Mouse (Mus musculus): ENCODE results near the gene Ldb2.

The Ldb2 gene

DNA sequence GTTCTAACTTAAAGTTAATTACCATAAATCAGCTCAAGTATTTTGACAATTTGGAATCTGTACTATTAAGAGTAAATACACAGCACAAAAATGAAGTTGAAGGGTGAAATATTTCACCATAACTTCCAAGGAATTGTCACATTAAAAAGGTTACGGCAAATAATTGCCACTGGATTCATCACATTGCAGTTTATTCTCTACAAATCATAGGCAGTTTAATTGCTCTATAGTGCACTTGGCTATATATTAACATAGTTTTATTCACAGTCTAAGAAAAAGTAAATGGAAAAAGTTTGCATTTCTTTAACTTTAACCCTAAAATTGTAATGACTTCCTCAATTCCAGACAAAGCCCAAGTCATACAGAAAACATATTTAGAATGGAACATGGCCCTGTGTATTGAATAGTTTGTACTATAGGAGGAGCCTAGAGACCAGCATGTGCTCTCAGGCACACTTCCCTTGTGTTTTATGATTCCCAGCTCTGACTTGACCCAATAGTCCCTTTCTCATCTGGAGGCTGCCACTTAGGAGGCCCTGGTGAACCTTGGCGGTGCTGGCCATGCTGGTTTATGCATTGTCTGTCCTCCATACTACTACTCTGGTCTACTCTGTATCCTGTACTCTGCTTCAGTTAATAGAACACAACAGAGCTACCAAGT, 255.9 kb downstream of the Ldb2 start:
- no peak for DNase-seq (ENCODE audit: low spot score in 2 of 2)

DNA sequence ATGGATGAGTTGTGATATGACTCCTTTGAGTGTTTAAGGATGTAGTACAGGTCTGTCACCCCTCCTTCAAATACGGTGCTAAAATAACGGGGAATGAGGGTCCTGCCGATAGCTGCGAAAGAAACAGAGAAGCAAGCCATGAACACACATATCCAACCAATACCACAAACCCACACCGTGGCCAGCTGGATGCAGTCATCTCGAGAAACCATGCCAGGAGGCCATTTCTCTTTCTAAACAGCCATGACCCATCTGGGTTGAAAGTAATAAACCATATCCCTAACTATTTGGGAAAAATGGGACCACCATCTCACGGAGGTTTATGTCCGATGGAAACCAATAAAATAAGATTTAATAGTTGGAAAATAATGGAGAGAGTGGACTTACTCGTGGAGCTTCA, 257.7 kb downstream of the Ldb2 start:
- no peak for DNase-seq (ENCODE audit: low spot score in 2 of 2)

DNA sequence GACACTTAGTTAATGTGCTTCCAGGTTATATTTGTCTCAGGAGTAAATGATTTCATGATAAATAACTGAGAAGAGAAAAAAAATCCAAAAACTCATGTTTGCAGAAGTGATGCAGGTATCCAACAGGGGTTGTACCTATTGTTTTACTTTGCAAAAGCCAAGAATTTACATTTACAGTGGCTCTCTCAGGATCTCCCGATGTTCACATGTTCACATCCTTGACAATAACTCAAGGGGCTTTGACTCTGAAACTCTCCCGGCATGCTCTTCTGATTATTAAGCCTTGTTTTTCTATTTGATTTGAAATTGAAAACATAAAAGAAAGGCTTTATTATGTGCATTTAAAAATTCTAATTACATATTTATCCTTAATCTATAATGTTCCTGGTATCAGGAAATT, 260.8 kb downstream of the Ldb2 start:
- DNase-seq (ENCODE audit: low spot score in 2 of 2) = no peak

DNA sequence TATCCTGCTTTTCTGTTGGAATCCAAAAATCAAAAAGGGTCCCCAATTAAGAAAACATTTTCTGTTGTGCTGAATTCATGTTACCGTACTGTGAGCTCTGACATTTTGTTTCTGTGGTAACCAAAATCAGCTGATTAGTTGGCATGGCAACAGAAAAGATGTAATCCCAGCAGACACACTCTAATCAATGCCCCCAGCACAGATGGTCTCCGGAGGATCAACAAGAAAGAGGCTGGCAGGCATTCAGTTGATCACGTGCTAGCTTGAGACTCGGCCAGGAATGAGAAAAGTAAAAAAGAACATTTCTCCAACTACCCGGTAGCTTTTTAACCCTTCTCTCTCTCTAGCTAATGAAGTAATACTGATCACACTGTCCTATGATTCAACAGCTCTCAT, 261.5 kb downstream of the Ldb2 start:
- DNase-seq (ENCODE audit: low spot score in 2 of 2) = peak; percentile 94 to 97

DNA sequence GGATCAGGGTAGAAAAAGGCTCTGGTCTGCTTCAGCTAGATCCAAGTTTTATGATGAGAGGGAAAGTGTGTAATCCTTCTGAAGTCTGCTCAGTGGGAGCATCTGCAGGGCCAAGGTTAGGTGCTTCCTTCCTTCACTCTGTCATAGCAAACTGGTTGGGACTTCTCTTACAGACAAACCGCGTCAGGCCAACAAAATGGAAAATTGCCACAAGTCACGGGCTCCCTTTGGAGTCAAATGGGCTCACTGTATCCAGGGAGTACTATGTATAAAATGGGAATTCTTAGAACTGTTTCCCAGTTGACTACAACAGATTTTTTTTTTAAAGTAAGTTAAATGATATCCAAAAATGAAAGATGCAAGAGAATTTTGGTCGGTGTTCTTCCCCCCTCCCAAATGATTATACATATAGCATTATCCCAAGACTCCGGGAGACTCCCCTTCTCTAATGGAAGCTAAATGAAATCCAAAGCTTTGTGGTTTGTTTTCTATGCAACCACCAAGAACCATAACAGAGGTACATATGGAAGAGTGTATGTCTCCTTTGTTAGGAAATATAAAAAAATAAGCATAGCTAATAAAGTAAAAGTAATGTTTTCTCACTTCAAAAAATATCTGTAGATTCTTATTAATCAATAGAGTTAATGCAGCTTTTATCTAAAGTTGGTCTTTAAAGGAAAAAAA, 262.0 kb downstream of the Ldb2 start:
- no peak for DNase-seq (ENCODE audit: low spot score in 2 of 2)

DNA sequence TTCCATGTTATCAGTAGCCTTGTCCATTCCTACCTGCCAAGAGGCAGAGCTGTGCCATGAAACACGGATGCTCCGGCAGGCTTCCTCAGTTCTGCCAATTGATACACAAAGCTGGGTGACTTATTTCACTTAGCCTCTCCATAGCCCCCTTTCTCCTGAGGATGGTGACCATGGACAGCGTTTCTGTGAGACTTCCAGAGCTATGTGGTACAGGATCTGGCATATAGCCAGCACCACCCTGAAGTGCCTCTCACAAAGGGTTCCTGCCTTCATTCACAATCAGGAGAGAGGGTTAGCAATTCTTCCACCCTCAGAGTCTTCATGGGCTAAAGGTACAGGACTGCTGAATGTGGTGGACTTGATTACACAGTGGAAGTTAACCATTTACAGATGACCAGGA, 270.0 kb downstream of the Ldb2 start:
- no peak for DNase-seq (ENCODE audit: low spot score in 2 of 2)

DNA sequence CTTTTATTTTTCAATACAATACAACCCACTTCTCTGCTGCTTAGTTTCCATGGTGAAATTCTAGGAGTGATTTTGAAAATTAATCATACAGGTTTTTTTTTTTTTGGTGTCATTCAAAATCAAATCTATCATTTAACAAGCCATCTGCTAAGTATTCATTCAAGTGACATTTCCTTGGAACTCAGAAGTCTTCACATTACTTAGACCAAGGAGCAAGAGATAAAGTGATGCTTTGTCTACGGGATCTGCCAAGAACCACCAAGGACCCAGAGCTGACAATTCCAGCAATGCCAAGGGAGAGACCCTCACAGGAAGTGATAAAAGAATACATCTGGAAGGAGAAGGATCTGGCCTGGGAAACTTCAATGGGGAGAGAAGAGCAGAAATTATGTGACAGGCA, 270.5 kb downstream of the Ldb2 start:
- DNase-seq (ENCODE audit: low spot score in 2 of 2) = no peak

DNA sequence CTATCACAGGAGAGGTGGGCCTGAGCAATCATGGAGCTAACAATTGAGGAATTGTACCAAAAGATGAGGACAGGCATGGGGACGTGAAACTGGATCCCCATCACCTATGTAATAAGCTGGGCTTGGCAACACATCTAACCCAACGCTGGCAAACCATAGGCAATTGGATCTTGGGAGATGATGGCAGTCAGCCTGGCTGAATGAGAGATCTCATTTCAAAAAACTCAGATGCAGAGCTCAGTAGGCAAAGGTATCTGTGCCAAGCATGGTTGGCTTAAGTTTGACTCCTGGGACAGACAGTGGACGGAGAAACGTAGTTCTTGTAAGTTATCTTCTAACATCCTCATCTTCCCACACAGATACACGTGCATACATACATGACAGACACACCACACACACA, 294.3 kb downstream of the Ldb2 start:
- no peak for DNase-seq (ENCODE audit: low spot score in 2 of 2)

DNA sequence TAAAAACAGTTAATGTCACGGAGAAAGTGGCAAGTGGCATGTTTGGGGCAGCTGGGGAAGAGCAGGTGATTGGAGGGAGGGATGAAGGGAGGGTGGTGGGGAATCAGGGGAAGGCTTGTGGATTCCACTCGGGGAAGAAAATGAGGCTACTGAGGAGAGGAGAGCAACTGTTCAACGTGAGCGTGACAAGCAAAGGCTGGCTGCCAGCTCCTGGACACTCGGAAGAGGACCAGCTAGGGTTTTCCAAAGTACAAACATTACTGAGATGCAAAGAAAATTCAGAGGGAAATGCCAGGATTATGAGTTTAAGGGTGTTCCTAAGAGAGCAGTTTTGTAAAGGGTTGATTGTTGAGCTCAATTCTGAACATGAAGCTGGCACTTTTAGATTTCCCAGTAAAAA, 294.7 kb downstream of the Ldb2 start:
- DNase-seq (ENCODE audit: low spot score in 2 of 2) = no peak

DNA sequence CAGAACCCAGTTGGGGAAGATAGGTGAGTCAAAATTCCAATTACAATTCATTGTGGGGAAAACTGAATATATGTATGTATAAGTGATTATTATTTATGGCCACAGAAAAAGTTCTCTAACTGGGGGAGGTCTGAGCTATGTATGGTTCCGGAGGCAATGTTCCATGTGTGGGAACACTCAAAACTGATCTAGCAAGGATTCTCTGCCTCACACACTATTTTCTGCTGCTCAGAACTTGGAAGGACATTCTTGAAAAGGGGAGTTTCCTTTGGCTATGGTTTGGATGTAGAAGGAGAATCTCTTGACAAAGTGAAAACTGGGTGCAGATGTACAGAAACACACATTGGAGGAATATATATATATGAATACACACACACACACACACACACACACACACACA, 301.3 kb downstream of the Ldb2 start:
- peak in 1 of 2 experiments; percentile 36 for DNase-seq (ENCODE audit: low spot score in 2 of 2)

DNA sequence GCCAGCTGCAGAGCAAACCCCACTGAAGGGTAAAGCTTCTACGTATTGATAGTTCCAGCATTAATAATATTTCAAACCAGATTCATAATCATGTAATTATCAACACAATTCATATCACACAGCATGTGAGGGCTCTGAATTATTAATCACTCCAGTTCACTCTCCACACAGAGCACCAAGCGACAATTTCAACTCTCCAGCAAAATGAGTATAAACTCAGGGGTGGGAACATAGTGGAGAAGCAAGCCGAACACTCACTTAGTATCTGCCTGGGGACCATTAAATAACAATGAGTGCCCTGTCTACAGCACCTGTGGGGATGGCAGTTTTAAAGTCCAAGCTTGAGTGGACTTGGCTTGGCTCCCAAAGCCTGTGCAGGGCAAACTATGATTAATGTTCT, 302.6 kb downstream of the Ldb2 start:
- DNase-seq (ENCODE audit: low spot score in 2 of 2) = no peak

DNA sequence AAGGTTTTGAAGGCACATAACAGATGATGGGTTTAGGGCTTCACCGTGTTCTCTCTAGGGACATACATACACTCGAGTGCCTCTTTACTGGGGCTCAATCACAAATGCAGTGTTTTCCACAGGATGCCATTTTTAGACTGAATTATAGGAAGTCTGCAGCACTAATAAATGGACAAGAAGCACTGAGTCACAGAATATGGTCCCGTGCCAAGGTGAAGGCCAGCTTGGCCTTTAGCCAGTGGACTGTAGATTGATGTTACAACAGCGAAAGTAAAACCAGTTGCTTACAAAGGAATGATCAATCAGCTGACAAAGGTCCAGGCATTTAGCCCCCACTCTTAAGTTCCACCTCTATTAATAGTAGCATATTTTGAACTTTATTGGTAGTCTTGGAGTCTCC, 304.4 kb downstream of the Ldb2 start:
- no peak for DNase-seq (ENCODE audit: low spot score in 2 of 2)

DNA sequence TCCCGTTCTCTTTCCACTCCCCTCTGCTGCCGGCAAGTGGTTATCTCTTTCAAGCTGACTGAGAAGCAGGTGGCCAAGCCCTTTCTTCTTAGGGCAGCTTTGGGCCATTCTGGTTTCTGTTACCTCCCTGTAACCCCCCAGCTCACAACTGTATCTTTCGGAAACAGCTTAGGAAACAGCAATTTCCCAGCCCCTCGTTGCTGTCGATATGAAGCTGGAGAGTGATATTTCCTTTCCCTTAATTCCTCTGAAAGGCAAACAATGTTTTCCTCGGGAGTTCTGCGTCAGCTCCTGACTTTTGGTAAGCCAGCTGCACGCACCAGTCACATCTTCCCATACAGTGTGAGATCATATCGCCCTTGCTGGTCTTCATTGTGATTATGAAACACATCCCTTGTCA, 305.3 kb downstream of the Ldb2 start:
- no peak for DNase-seq (ENCODE audit: low spot score in 2 of 2)

DNA sequence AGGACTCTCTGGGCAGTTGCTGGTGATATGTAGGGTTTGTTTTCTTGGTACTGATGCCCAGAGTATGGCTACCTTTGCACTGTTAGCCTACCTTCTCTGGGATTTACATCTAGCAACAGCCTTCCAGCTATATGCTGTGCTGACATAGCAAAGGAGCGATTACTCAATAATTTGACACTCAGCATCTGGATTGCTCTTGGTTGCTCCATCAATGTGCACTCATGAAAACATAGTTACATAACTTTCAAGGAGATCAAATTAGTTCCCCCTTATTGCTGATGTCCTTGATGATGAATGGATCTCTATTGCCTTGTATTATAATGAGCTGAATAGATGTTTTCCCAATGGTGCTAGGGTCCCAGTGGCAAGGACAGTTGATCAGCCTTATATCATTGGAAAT, 308.0 kb downstream of the Ldb2 start:
- no peak for DNase-seq (ENCODE audit: low spot score in 2 of 2)

DNA sequence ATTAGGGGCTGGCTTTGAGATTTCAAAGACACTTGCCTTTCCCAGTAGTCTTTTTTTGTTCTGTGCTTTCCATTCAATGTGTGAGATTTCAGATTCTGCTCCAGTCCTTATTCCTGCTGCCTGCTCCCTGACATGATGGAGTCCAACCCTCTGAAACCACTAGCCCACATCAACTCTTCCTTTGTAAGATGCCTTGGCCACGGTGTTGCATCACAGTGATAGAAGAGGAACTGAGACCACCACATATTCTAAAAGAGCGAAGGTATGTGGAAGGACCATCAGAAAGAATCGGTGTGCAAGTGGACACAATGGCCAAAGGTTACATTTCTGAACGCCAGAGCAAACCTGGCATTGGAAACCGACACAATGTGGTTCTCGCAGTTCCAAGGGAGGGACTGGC, 309.0 kb downstream of the Ldb2 start:
- no peak for DNase-seq (ENCODE audit: low spot score in 2 of 2)

DNA sequence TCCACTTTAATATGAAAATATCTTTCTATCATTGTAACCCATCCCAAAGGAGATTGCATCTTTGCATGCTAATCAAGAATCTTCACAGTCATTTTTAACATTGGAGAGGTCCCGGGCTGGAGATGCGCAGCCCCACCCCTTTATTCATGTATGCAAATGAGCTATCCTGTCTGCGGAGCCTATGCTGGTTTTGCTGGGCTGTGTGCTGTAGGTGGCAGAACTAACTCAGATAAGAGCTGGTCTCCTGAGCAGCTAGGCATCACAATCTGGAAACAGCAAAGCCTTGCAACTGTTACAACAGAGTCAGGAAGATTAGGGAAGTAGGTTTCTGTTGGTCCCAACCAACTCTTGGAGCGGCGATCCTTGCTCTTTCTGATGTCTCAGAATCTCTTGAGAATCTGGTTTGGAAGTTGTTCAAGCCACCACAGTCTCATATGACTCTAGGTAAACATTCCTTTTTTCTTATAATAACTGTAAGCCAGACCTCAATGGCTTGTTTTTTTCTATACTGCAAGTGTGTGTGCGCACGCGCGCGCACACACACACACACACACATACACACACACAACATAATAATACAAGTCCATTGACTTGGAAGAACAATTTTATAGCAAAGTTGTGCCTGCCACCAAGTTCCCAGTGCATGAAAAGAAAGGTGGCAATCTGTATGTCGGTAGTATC, 315.9 kb downstream of the Ldb2 start:
- peak; percentile 69 to 79 for DNase-seq (ENCODE audit: low spot score in 2 of 2)

DNA sequence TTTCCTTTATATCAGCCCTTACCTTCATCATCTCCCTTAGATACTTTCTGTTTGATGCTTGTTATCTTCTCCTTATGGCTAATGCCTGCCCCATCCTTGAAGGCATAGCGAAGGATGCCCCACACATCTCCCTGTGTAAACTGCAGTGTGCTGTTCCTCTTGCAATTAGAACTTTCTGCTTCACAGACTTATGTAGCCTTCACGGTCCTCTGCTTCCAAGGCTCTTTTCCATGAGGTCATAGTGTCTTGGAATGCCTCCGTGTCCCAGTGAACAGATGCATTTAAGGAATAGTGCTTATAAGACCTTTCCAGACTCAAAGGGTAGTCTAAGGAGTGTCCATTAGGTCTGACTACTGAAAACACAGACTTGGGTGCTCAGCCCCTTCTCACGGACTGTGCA, 318.1 kb downstream of the Ldb2 start:
- no peak for DNase-seq (ENCODE audit: low spot score in 2 of 2)

DNA sequence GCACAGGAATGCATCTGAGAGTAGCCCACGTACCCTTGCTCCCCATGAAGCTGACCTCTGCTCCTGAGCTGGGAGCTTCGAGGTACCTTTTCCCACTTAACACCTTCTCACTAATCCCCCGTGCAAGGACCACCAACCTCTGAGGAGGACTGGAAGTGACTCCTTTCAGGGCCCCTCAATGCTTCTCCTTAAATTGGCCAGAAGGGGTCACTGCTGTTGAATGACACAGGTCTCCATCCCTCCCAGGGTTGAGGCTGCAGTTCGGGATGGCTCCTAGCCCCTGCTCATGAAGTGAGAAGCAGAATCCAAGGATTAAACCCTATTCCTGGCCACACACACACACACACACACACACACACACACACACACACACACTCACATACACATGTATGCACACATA, 323.1 kb downstream of the Ldb2 start:
- no peak for DNase-seq (ENCODE audit: low spot score in 2 of 2)

DNA sequence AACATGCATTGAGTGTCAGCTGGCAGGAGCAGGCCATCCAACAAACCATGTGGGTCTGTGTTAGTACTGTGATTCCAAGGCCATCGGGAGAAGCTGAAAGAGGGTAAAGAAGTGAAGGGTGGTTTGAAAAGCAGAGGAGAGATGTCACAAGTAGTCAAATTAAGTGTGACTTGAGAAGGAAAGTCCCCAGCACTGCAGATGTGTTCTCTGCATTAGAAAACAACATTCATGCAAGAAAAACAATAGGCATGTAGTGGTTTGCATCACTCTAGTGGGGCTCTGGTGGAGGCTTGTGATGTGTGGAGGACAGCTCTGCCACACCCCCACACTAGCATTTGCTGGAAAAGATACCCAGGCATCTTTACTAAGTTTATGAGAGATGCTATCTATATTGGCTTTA, 323.9 kb downstream of the Ldb2 start:
- DNase-seq (ENCODE audit: low spot score in 2 of 2) = no peak

DNA sequence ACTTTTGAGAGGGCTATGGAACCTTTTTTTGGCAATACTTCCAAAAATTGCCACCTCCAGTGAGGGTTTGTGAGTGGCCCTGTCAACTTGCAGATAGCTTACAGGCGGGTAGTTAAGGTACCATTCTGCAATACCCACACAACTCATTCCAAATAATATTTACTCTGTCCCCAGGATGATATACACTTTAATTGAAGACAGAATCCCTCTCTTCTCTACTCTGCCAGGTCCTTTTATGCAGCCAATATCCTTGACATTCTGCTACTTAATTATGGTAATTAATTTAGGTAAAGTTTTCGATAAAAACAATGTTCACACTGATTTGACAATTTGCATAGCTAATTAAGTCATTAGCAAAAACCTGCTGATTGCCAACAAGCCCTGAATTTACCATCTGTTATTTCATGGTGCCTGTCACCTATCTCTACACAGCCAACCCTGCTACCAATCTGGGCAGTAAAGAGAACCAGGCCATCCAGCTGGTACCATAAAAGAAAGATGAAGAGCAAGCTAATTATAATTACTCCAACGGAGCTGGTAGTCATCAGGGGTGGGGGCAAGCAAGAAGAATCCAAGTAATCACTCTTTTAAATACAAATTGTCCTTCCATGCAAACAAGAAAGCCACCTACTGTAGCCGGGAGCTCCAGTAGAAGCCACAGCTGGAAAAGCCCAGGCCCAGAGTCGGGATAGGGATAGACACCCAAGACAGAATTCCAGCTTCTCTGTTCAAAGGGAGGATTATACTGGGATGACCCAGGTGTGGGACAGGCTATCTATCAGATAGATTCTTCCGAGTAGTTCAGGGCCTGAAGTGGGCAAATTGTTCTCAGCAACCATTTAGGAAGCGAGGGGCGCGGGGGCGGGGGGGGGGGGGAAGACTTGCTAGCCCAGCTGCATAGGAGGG, 325.4 kb downstream of the Ldb2 start:
- no peak for DNase-seq (ENCODE audit: low spot score in 2 of 2)

DNA sequence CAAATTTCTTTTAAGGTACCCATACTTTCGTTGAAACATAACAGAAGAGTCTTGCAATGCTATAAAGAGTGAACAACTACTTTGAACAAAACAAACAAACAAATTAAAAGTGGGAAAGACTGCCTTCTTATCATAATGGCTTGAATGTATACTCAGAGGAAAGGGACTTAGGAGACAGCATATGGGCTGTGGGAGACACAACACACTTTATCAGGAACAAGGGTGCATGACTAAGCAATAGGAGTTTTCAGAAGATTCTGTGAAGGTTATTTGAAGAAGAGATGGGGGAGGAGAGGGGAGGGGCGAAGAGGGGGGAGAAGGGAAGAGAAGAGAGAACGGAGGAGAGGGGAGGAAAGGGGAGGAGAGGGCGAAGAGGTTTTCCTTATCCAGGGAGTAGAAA, 334.2 kb downstream of the Ldb2 start:
- DNase-seq (ENCODE audit: low spot score in 2 of 2) = no peak

All from right cerebral cortex, postnatal 10 days (tissue).